Mouse (Mus musculus): ENCODE data around the gene Itln1. TPM values are rescaled to one million over a fixed set of nuclear protein-coding genes. Genes with fewer than 3 reads are reported as not detected.

The Itln1 gene
- 1.0 TPM for polyA plus RNA-seq (2021)

- CTCF ChIA-PET: interaction anchor here (0.8 to 3.2 kb wide), 4 partner anchors 19 to 313 kb away, joined by 3 to 19 read pairs (median 4); no protein-coding TSS in a partner anchor
- H3K27me3 ChIP-seq: no peaks in the 10 kb centered on the region
- TF ChIP-seq CTCF (IDR thresholded peaks at IDR 0.05): no peak
- in situ Hi-C loops (cut with MboI; ENCODE audit: low pct_unique_long_range_greater_than_20kb): no loop called here
- POLR2A ChIA-PET: no interaction called here
- no peak for ATAC-seq
- no peak for DNase-seq (ENCODE audit: low read depth, low spot score)
Measured at GRCm38 (mm10) chr1:171535194-171535593, at the start of gene Itln1. Itln1 (minus strand) TSS chr1:171535294.

- no peak for ATAC-seq
- no peak for TF ChIP-seq CTCF (IDR thresholded peaks at IDR 0.05)
- in situ Hi-C loops (cut with MboI; ENCODE audit: low pct_unique_long_range_greater_than_20kb): no loop called here
- no peak for DNase-seq (ENCODE audit: low read depth, low spot score)
- CTCF ChIA-PET: no interaction called here
- no peaks in the 10 kb centered on the region for H3K27me3 ChIP-seq
- POLR2A ChIA-PET: no interaction called here
Measured at GRCm38 (mm10) chr1:171584584-171584983, 49.5 kb upstream of the Itln1 start.

GRCm38 (mm10) chr1:171577168-171577567 is 42.1 kb upstream of the Itln1 start:
- in situ Hi-C loops (cut with MboI; ENCODE audit: low pct_unique_long_range_greater_than_20kb): no loop called here
- peaks cover 4% of the 10 kb centered on the region for H3K27me3 ChIP-seq
- DNase-seq (ENCODE audit: low read depth, low spot score) (no peak), ATAC-seq (no peak)
- POLR2A ChIA-PET: no interaction called here
- no peak for TF ChIP-seq CTCF (IDR thresholded peaks at IDR 0.05)
- CTCF ChIA-PET: interaction anchor here (0.7 to 5.6 kb wide), 3 partner anchors 11 to 65 kb away, joined by 3 to 36 read pairs (median 6); no protein-coding TSS in a partner anchor

GRCm38 (mm10) chr1:171568436-171568835 is 33.3 kb upstream of the Itln1 start:
- ChIA-PET CTCF (interaction anchor here (1.0 to 8.8 kb wide), 10 partner anchors 11 to 101 kb away, joined by 3 to 121 read pairs (median 8); partner anchors contain the start of gene Alyref2), POLR2A (interaction anchor here (0.6 to 1.1 kb wide), 2 partner anchors 27 to 90 kb away, joined by 3 to 4 read pairs; no protein-coding TSS in a partner anchor)
- no peak for TF ChIP-seq CTCF (IDR thresholded peaks at IDR 0.05)
- ATAC-seq: peak; percentile 6
- in situ Hi-C loops (cut with MboI; ENCODE audit: low pct_unique_long_range_greater_than_20kb): loop anchor here (5.0 kb wide), 1 partner anchor 41 kb away; no protein-coding TSS in a partner anchor
- DNase-seq (ENCODE audit: low read depth, low spot score): no peak
- H3K27me3 ChIP-seq: no peaks in the 10 kb centered on the region

- ATAC-seq: peak; percentile 33
- in situ Hi-C loops (cut with MboI; ENCODE audit: low pct_unique_long_range_greater_than_20kb): loop anchor here (5.0 kb wide), 1 partner anchor 39 kb away; no protein-coding TSS in a partner anchor
- no peaks in the 10 kb centered on the region for H3K27me3 ChIP-seq
- CTCF ChIA-PET: interaction anchor here (1.0 to 8.8 kb wide), 9 partner anchors 9 to 52 kb away, joined by 3 to 121 read pairs (median 19); partner anchors contain the start of gene Itln1
- DNase-seq (ENCODE audit: low read depth, low spot score): no peak
- POLR2A ChIA-PET: no interaction called here
- peak; percentile 43 for TF ChIP-seq CTCF (IDR thresholded peaks at IDR 0.05)
Measured at GRCm38 (mm10) chr1:171566777-171567176, 31.7 kb upstream of the Itln1 start.

- no peak for ATAC-seq
- DNase-seq (ENCODE audit: low read depth, low spot score): no peak
- ChIA-PET POLR2A (interaction anchor here (0.9 kb wide), 1 partner anchor 418 kb away, joined by 3 read pairs; no protein-coding TSS in a partner anchor), CTCF (interaction anchor here (1.0 to 8.8 kb wide), 10 partner anchors 10 to 51 kb away, joined by 3 to 121 read pairs (median 15); partner anchors contain the start of gene Itln1)
- in situ Hi-C loops (cut with MboI; ENCODE audit: low pct_unique_long_range_greater_than_20kb): loop anchor here (5.0 kb wide), 1 partner anchor 39 kb away; no protein-coding TSS in a partner anchor
- no peak for TF ChIP-seq CTCF (IDR thresholded peaks at IDR 0.05)
- no peaks in the 10 kb centered on the region for H3K27me3 ChIP-seq
Measured at GRCm38 (mm10) chr1:171565888-171566287, 30.8 kb upstream of the Itln1 start.

- no peaks in the 10 kb centered on the region for H3K27me3 ChIP-seq
- ChIA-PET POLR2A (interaction anchor here (1.1 kb wide), 1 partner anchor 11 kb away, joined by 3 read pairs; no protein-coding TSS in a partner anchor), CTCF (interaction anchor here (0.7 to 8.8 kb wide), 12 partner anchors 10 to 614 kb away, joined by 3 to 121 read pairs (median 11); partner anchors contain the start of gene Itln1)
- no peak for ATAC-seq
- in situ Hi-C loops (cut with MboI; ENCODE audit: low pct_unique_long_range_greater_than_20kb): no loop called here
- DNase-seq (ENCODE audit: low read depth, low spot score): no peak
- TF ChIP-seq CTCF (IDR thresholded peaks at IDR 0.05): peak; percentile 54
Measured at GRCm38 (mm10) chr1:171564247-171564646, 29.2 kb upstream of the Itln1 start.

GRCm38 (mm10) chr1:171563042-171563441 is 27.9 kb upstream of the Itln1 start:
- in situ Hi-C loops (cut with MboI; ENCODE audit: low pct_unique_long_range_greater_than_20kb): no loop called here
- H3K27me3 ChIP-seq: no peaks in the 10 kb centered on the region
- TF ChIP-seq CTCF (IDR thresholded peaks at IDR 0.05): no peak
- ChIA-PET CTCF (interaction anchor here (1.1 to 8.8 kb wide), 7 partner anchors 9 to 60 kb away, joined by 3 to 121 read pairs (median 9); partner anchors contain the start of gene Alyref2), POLR2A (no interaction called here)
- ATAC-seq: no peak
- DNase-seq (ENCODE audit: low read depth, low spot score): no peak

- in situ Hi-C loops (cut with MboI; ENCODE audit: low pct_unique_long_range_greater_than_20kb): no loop called here
- DNase-seq (ENCODE audit: low read depth, low spot score) (no peak), ATAC-seq (no peak)
Measured at GRCm38 (mm10) chr1:171561639-171562225, 26.6 kb upstream of the Itln1 start.

GRCm38 (mm10) chr1:171561200-171561599 is 26.1 kb upstream of the Itln1 start:
- no peak for TF ChIP-seq CTCF (IDR thresholded peaks at IDR 0.05)
- in situ Hi-C loops (cut with MboI; ENCODE audit: low pct_unique_long_range_greater_than_20kb): no loop called here
- ChIA-PET POLR2A (interaction anchor here (0.6 kb wide), 2 partner anchors 31 to 38 kb away, joined by 3 read pairs; no protein-coding TSS in a partner anchor), CTCF (interaction anchor here (0.8 to 3.0 kb wide), 4 partner anchors 8 to 21 kb away, joined by 3 to 11 read pairs (median 4); no protein-coding TSS in a partner anchor)
- DNase-seq (ENCODE audit: low read depth, low spot score): no peak
- no peaks in the 10 kb centered on the region for H3K27me3 ChIP-seq
- ATAC-seq: no peak

More at GRCm38 (mm10) chr1:171561639-171562225, 26.6 kb upstream of the Itln1 start:
- ChIA-PET CTCF (interaction anchor here (0.8 to 8.8 kb wide), 7 partner anchors 8 to 59 kb away, joined by 3 to 121 read pairs (median 4); partner anchors contain the start of gene Alyref2), POLR2A (interaction anchor here (0.6 kb wide), 2 partner anchors 32 to 37 kb away, joined by 3 read pairs; no protein-coding TSS in a partner anchor)
- no peak for TF ChIP-seq CTCF (IDR thresholded peaks at IDR 0.05)
- no peaks in the 10 kb centered on the region for H3K27me3 ChIP-seq
